Mouse (Mus musculus) G1E (cell line): Measurements from ENCODE around the gene Sfxn2.

Experiments used
- CTCF ChIP-seq: IDR thresholded peaks from 2 replicates; pipeline ENCODE4 v1.5.1; 2012; ENCODE audit warnings: low read depth, low read length, inconsistent platforms, mixed read lengths
- POLR2AphosphoS5 ChIP-seq: IDR thresholded peaks from 2 replicates; pipeline ENCODE4 v1.6.1; 2012; ENCODE audit warnings: low read depth, low read length, inconsistent platforms; ENCODE audit not compliant: insufficient replicate concordance

GRCm38 (mm10) chr19:46601491-46601890 lies 28.3 kb downstream of the Sfxn2 start:
- TF ChIP-seq CTCF, result no peak
- no peak for TF ChIP-seq POLR2AphosphoS5
